Mouse (Mus musculus) layer of hippocampus, postnatal 14 days (tissue): ENCODE data around the gene Fam196b. TPM values are rescaled to one million over a fixed set of nuclear protein-coding genes. Genes with fewer than 3 reads are reported as not detected.

Source experiments
- DNase-seq, 2 experiments: peaks; one replicate each; pipeline ENCODE4 v3.0.0; 2021 to 2022; ENCODE audit warnings: low spot score in 2 of 2, mixed read lengths in 1 of 2
- total RNA-seq, 2 experiments: library from RNA; stranded (reverse); gene quantifications; 2 replicates each; pipeline ENCODE4 v1.2.3; 2021

Fam196b gene
- total RNA-seq, 2 experiments from 2014 or later: 0.60 to 0.74 TPM

DNA sequence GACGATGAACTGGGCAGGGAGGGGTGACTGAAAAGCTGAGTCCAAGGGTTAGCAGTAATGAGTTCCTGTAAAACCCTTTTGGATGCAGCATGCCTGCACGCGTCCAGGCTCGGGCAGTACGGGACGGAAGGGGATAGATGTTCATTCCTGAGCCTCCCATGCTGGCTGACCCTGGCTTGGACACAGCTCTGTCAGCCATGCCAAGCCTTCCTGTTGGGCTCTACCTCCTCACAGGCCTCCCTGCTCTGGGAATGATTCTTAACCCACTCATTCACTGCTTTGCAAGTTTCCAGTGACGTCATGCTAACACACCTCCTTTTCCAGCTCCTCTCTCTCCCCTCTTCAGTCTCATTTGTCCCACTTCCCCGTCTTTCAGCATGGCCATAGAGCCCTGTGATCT is 9.0 kb downstream of the Fam196b start:
- DNase-seq: no peak

- no peak for DNase-seq
Measured at GRCm38 (mm10) chr11:34332344-34333031, 17.9 kb downstream of the Fam196b start.

DNA sequence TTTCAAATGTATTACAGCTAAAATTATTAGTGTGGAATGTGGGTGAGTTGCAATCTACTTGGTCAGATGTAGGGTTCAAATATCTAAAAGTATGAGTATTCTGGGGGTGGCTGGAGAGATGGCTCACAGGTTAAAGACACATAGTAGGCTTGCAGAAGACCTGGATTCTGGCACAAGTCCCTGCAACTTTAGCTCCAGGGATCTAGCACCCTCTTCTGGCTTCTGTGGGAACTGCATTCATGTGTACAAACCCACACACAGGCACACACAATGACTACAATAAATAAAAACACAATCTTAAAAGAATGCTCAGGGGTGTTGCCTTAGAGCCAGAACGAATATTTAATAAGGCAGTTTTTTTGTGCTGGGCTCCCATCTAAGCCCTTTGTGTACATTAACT is 23.3 kb downstream of the Fam196b start:
- no peak for DNase-seq

DNA sequence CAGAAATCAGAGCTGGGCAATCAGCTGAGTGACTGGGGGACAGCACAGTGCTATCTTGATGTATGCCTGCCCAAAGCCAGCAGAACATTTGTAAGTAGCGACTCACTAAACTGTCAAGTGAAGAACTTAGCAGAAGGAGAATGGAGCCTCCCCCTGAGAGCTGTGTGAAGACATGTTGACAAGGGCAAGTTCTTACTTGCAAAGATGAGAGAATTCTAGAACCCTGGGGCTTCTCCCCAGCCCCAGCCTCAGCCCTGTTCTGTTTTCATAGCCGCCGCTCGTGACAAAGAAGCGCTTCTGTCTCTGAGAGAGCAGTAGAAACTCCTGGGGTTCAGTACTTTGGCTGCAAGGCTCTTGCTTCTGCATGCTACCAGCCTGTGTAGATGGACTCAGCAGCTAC is 25.1 kb downstream of the Fam196b start:
- DNase-seq: no peak

- DNase-seq: no peak
Measured at GRCm38 (mm10) chr11:34343742-34344307, 29.2 kb downstream of the Fam196b start.

DNA sequence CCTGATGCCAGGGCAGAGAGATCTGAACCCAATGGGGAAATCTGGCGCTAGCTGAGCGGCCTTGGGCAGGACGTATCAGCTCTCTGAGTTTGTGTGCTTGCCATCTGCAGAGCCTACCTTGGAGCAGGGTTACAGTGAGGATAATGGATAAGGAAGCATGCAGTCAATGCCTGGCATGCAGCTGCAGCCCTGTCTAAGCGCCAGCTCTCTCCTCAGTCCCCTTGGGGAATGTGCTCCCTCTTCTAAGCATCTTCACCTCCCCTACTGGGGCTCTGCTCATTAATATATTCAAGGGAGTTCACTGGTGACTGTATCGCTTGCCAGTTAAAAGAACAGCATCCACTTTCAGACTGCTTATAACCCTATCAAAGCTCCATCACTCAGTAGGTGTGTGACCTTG is 29.7 kb downstream of the Fam196b start:
- DNase-seq: no peak

GRCm38 (mm10) chr11:34348287-34348918 is 33.8 kb downstream of the Fam196b start:
- peak; percentile 66 to 69 for DNase-seq

GRCm38 (mm10) chr11:34349453-34350056 is 34.9 kb downstream of the Fam196b start:
- DNase-seq: no peak

DNA sequence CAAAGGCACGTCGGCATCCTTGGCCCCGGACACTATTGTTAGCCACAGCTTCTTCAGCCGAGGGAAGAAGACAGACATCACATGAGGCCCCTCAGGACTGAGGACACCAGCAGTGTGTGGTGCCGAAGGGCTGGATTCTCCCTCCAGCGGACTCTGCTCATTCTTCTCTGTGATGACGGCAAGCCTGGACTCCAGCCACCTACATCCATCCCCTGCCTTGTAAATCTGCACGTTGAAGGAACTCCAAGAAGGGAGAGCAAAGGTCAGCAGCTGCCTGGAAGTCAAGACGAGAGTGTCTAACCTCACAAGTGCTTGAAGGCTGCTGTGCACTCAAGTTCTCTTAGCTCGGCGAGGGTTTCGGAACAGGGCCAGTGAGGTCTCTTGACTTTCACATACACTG is 40.8 kb downstream of the Fam196b start:
- DNase-seq: no peak

DNA sequence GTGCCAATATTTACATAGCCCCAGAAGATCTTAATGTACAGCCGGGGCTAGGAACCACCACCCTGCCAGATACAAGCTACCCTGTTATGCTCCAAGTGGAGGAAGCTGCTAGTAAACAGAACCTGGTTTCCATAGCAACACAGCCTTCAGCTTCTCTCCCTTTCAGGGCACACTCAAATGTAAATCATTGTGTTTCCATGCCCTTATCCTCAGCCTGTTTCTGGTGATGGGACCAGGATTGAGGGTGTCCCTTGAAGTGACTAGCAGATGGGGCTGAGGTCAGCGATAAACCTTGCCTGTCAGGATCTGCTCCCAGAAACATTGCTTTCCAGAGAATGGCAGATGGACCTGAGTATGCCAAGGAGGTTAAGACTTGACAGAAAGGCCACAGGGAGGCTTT is 41.5 kb downstream of the Fam196b start:
- no peak for DNase-seq

DNA sequence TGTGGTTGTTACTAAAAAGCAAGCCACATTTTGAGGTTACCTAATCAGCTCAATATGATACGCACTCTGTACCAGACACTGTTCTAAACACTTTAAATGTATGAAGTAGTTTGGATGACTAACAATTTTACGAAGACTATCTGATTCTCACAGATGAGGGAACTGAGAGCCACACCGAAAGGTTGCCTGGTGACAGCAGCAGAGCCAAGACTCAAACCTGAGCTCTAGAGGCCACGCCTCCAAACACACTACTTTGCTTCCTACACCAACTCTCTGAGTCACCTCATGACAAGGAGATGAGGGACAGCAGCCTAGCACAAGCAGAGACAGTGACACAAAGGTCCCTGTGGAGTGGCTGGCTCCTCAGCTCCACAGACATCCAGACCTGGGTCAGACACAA is 57.6 kb downstream of the Fam196b start:
- DNase-seq: no peak

GRCm38 (mm10) chr11:34375557-34375956 is 60.9 kb downstream of the Fam196b start:
- DNase-seq: no peak

GRCm38 (mm10) chr11:34377649-34378048 is 63.0 kb downstream of the Fam196b start:
- DNase-seq: no peak

DNA sequence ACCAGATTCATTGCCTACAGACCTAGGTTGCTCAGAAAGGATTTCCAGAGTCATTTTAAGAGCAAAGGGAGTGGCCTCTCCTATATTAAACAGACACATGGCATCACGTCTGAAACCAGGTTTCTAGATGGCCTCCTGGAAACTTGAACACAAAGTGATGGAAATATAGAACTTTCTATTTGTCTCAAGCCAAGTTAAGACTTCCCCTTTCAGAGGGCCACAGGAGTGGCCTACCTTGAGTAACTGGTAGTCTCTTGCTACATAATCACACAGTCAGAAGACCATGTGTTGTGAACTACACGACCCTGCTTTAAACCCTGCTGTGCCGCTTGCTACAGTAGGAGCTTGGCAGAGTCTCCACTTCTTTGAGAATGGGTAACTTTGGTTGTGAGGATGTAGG is 68.9 kb downstream of the Fam196b start:
- DNase-seq: no peak

DNA sequence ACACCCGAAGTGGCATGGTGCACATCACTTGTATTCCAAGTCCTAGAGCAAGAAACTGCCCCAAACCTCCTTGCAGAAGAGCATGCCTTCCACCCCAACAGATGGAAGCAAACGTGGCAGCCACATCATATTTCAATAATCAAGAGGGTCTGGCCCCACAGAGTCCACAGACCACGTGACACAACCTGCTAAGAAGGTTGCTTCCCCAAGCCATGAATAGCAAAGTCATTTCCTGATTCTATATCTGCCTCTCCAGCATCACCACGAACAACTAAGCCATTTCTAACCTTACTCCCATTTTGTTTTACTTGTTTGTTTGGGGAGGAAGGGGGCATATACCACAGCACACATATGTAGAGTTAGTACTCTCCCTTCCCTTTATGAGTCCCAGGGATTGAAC is 69.6 kb downstream of the Fam196b start:
- no peak for DNase-seq

GRCm38 (mm10) chr11:34385001-34385688 is 70.5 kb downstream of the Fam196b start:
- DNase-seq: peak; percentile 14 to 20

DNA sequence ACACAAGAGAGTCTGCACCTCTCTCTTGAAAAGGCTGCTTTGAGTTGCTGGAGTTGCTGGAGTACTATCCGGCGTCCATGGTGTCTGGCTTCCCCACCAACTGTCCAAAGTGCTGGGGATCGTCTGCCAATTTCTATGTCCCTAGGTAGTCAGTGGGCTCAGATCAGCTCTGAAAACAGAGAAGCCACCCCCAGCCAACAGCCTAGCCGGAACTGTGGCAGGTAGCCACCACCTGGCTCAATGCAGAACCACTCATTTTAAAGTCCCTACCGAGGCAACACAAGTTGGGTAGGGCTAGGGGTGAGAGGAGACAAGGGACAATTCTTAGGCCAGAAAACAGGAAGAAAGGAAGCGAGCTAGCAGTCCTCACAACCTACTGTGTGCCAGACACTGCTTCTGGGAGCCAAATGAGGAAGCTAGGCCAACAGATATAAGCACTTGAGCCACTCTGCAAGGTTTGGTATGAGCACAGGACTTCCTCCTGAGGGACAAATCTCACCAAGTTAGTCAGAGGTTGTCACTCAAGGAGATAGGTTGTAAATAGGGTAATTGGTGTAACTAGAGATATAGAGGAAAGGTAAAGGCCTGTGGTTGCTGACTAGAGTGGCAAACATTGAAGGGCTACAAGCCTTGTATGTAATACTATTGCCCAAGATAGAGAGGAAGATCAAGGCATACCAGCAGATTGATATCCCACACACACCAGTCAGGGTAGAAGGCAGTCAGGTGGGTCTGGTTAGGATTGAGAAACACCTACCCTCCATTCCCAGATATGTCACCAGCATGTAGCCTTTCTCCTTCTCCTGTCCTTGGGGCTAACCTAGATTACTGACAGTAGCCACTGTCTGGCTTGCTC is 74.9 kb downstream of the Fam196b start:
- no peak for DNase-seq

- no peak for DNase-seq
Measured at GRCm38 (mm10) chr11:34392105-34392504, 77.5 kb downstream of the Fam196b start.

DNA sequence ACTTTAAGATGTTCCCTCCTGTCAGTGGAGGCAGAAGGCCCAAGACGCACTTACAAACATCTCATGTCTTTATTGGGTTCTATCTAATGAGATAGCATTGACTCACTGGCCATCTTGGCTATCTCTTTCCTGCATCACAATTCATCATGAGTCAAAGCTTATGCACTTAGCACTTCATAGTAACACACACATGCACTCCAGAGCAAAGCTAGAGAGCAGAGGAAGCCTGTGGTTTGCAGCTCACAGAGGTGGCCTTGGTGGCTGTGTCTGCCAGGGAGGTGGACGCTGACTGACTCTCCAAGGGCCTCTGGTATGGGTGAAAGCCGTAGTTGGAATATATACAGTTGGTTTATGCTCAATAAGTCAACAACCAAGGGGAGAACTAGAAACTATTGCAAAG is 81.2 kb downstream of the Fam196b start:
- no peak for DNase-seq

DNA sequence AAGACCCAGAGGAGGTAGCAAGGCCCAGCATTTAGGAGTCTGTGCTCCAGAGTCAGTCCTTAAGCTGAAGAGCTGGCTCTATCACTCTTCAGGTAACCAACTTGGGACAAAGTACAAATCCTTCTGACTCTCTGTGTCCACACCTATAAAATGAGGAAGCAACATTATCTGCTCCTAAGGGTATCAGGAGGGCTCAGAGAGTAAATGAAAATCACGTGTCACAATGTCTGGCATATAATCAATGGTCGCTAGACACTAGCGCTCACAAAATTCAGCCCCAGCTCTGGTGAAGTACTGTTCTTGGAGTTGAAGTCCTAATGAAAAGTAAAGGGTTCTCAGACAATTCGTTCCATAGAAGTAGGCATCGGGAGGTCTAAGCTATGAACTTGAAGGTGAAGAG is 83.0 kb downstream of the Fam196b start:
- no peak for DNase-seq

- no peak for DNase-seq
Measured at GRCm38 (mm10) chr11:34398555-34398954, 83.9 kb downstream of the Fam196b start.
